Mouse (Mus musculus) limb, embryonic 15.5 days (tissue): ENCODE measurements around the gene Foxn2. TPM values are rescaled to one million over a fixed set of nuclear protein-coding genes. Genes with fewer than 3 reads are reported as not detected.

Experiments
- ATAC-seq: fragments of 200-750 bp; cut with Nextera tagmentation; 2 replicates; pipeline ENCODE4 v1.8.0; 2017; ENCODE audit warnings: low read depth, moderate TSS enrichment; ENCODE audit not compliant: insufficient number of reproducible peaks, low FRiP score, low TSS enrichment
- H3K27ac ChIP-seq: fragments of 300-500 bp; sonication (generic); 2 replicates; pipeline ENCODE4 v1.5.1; 2015; ENCODE audit warnings: moderate library complexity, mild to moderate bottlenecking, inconsistent platforms
- H3K27me3 ChIP-seq: fragments of 300-500 bp; sonication (generic); 2 replicates; pipeline ENCODE4 v1.6.1; 2015; ENCODE audit warnings: inconsistent platforms
- H3K36me3 ChIP-seq: fragments of 300-500 bp; sonication (generic); 2 replicates; pipeline ENCODE4 v1.6.1; 2015; ENCODE audit warnings: inconsistent platforms
- H3K4me1 ChIP-seq: fragments of 300-500 bp; sonication (generic); 2 replicates; pipeline ENCODE4 v1.6.1; 2015; ENCODE audit warnings: inconsistent platforms
- H3K4me2 ChIP-seq: fragments of 300-500 bp; sonication (generic); 2 replicates; pipeline ENCODE4 v1.6.1; 2015; ENCODE audit warnings: mild to moderate bottlenecking, inconsistent platforms
- H3K4me3 ChIP-seq: fragments of 300-500 bp; sonication (generic); 2 replicates; pipeline ENCODE4 v1.5.1; 2015; ENCODE audit warnings: mild to moderate bottlenecking, inconsistent platforms
- H3K9ac ChIP-seq: fragments of 300-500 bp; sonication (generic); 2 replicates; pipeline ENCODE4 v1.6.1; 2015; ENCODE audit warnings: inconsistent platforms
- H3K9me3 ChIP-seq: fragments of 300-500 bp; sonication (generic); 2 replicates; pipeline ENCODE4 v1.6.1; 2016; ENCODE audit warnings: inconsistent platforms
- WGBS: fragments of 180-500 bp; shearing (Covaris S2); methylation state at CpG from one replicate; pipeline ENCODE4 v1.1.7; 2015; 5-methylcytosine and 5-hydroxymethylcytosine counted together
- polyA plus RNA-seq: library from polyadenylated mRNA; unstranded; fragments of >200 nt; fragmentation: Nextera tagmentation; extraction: Ambion mirVana; gene quantifications from 2 replicates; pipeline ENCODE4 v1.2.1, GENCODE M21; 2015

The Foxn2 gene
- polyA plus RNA-seq, 1 experiment from 2014 or later: 16.6 TPM

DNA sequence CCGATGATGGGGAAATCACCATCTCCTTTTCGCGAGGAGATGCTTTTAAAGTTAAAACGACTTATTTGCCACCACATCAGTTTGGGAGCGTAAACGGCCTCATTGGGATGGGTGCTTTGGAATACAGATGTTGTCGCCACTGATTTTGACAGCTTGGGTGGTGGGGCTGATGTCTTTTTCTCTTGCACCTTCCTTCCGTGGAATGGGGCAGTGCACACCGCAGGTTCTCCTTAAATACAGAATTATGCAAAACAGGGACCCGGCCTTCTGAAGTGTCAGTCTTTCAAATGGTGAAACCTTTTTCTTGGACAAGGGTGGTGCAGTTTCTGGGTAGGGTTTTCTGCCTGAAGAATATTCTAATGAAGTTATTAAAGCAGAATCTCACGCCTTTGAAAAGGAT, 90.2 kb downstream of the Foxn2 start:
- H3K4me3 ChIP-seq: peak overlapping the region; percentile 71
- H3K4me1 ChIP-seq: peaks cover 11% of the 10 kb centered on the region
- H3K9me3 ChIP-seq: no peaks in the 10 kb centered on the region
- peak overlapping the region; percentile 64; the same call in 1 of the 2 replicates for H3K9ac ChIP-seq
- H3K27me3 ChIP-seq: no peaks in the 10 kb centered on the region; the same call in 1 of the 2 replicates
- H3K27ac ChIP-seq: peak overlapping the region; percentile 79; the same call in 1 of the 2 replicates
- 9% methylated on average over 11 of the region's 11 CpGs for WGBS
- ATAC-seq: no peak
- peak overlapping the region; percentile 71 for H3K4me2 ChIP-seq
- no peaks in the 10 kb centered on the region for H3K36me3 ChIP-seq

GRCm38 (mm10) chr17:88531176-88531575, 90.7 kb downstream of the Foxn2 start:
- H3K4me3 ChIP-seq: peak overlapping the region; percentile 71; the same call in 1 of the 2 replicates
- H3K36me3 ChIP-seq: no peaks in the 10 kb centered on the region
- no peak overlapping the region for H3K27ac ChIP-seq
- peak overlapping the region; percentile 71; the same call in 1 of the 2 replicates for H3K4me2 ChIP-seq
- no peaks in the 10 kb centered on the region for H3K9me3 ChIP-seq
- peaks cover 11% of the 10 kb centered on the region for H3K4me1 ChIP-seq
- no peak overlapping the region for H3K9ac ChIP-seq
- no peak for ATAC-seq
- no peaks in the 10 kb centered on the region; the same call in 1 of the 2 replicates for H3K27me3 ChIP-seq
- WGBS: 64% methylated on average over 6 of the region's 6 CpGs

- Histone ChIP-seq H3K4me3 (no peak overlapping the region), H3K9ac (no peak overlapping the region), H3K27me3 (no peaks in the 10 kb centered on the region), H3K9me3 (no peaks in the 10 kb centered on the region), H3K27ac (no peak overlapping the region), H3K4me2 (no peak overlapping the region), H3K4me1 (no peaks in the 10 kb centered on the region), H3K36me3 (no peaks in the 10 kb centered on the region)
- WGBS: 87% methylated on average over 8 of the region's 8 CpGs
- no peak for ATAC-seq
Measured at GRCm38 (mm10) chr17:88537842-88538430, 97.4 kb downstream of the Foxn2 start.

Other genes with a start within 250 kb of the Foxn2 start
- gene Ppp1r21, start 89.4 kb downstream of the Foxn2 start, polyA plus RNA-seq: 19.9 and 21.8 TPM in 2 replicates
- 8.6 TPM in 2 replicates for gene Ston1, start 157.0 kb downstream of the Foxn2 start, polyA plus RNA-seq
- gene Gtf2a1l, start 227.9 kb downstream of the Foxn2 start, polyA plus RNA-seq: not detected in 2 replicates